Mouse (Mus musculus) forebrain, embryonic 11.5 days (tissue): Measurements from ENCODE around the gene Grin1. TPM values are rescaled to one million over a fixed set of nuclear protein-coding genes. Genes with fewer than 3 reads are reported as not detected.

Experiments used
- ATAC-seq: fragments of 200-750 bp; cut with Nextera tagmentation; replicated peaks from 2 replicates; pipeline ENCODE4 v1.8.0; 2017; ENCODE audit warnings: moderate TSS enrichment; ENCODE audit not compliant: low FRiP score
- DNase-seq: peaks from one replicate; pipeline ENCODE4 v3.0.0-alpha.2; 2017; ENCODE audit warnings: low spot score
- H3K27ac ChIP-seq: fragments of 300-500 bp; sonication (generic); 2 replicates; pipeline ENCODE4 v1.5.1; 2014; ENCODE audit warnings: low read depth, low read length
- H3K27me3 ChIP-seq: fragments of 300-500 bp; sonication (generic); 2 replicates; pipeline ENCODE4 v1.6.1; 2014; ENCODE audit warnings: mild to moderate bottlenecking, low read length, mixed read lengths; ENCODE audit not compliant: control insufficient read depth, insufficient read depth
- H3K36me3 ChIP-seq: fragments of 300-500 bp; sonication (generic); 2 replicates; pipeline ENCODE4 v1.6.1; 2014; ENCODE audit warnings: mild to moderate bottlenecking, low read length, moderate library complexity, mixed read lengths; ENCODE audit not compliant: control insufficient read depth, insufficient read depth
- H3K4me1 ChIP-seq: fragments of 300-500 bp; sonication (generic); replicated peaks from 2 replicates; pipeline ENCODE4 v1.6.1; 2014; ENCODE audit warnings: low read length, mixed read lengths; ENCODE audit not compliant: control insufficient read depth, insufficient read depth
- H3K4me2 ChIP-seq: fragments of 300-500 bp; sonication (generic); 2 replicates; pipeline ENCODE4 v1.6.1; 2014; ENCODE audit warnings: low read depth, mild to moderate bottlenecking, low read length, moderate library complexity, mixed read lengths; ENCODE audit not compliant: severe bottlenecking
- H3K4me3 ChIP-seq: fragments of 300-500 bp; sonication (generic); 2 replicates; pipeline ENCODE4 v1.5.1; 2014; ENCODE audit warnings: low read depth, low read length
- H3K9ac ChIP-seq: fragments of 300-500 bp; sonication (generic); 2 replicates; pipeline ENCODE4 v1.6.1; 2014; ENCODE audit warnings: low read length
- H3K9me3 ChIP-seq: fragments of 300-500 bp; sonication (generic); 2 replicates; pipeline ENCODE4 v1.6.1; 2016; ENCODE audit warnings: low read length, mixed read lengths; ENCODE audit not compliant: control insufficient read depth
- WGBS: fragments of 180-500 bp; shearing (Covaris S2); extraction: QIAGEN DNeasy Blood & Tissue Kit; methylation state at CpG from one replicate; pipeline ENCODE4 v1.1.7; 2014; 5-methylcytosine and 5-hydroxymethylcytosine counted together
- polyA plus RNA-seq: library from polyadenylated mRNA; unstranded; fragments of >200 nt; fragmentation: Nextera tagmentation; extraction: Ambion mirVana; gene quantifications from 2 replicates; pipeline ENCODE4 v1.2.1, GENCODE M21; 2014

The Grin1 gene
- polyA plus RNA-seq, 1 experiment from 2014 or later = 2.1 TPM

DNA sequence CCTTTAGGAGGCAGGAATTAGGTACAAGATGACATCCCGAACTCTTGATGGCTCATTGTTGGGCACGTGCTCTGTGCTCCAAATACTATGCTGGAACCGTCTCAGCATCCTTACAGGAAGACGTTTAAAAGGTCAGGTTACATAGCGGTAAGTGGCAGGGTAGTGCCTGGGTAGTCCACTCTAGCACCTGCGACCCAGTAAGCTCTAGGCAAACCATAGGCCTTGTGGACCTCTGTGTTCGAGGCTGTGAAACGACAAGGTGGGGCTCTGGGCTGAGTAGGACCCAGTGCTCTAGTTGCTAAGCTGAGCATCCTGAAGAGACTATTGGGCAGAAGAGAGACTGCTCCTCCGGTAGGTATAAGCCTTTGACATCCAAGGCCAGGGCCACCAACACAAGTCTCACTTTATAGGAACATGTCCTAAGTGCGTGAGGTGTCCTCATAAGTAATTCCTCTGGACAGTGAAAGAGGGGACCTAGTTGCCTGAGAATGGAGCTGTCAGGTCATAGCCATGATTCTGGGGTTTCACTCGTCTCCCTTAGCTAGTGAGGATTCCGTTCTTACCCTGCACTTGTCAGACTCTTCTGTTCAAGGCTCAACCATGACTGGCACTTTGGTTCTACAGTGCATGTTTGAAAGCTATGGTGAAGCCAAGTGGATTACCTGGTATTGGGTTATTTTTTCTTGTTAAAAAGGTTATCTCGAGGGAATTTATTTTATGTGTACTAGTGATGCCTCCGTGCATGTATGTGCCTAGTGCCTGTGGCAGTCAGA, 13.2 kb downstream of the Grin1 start:
- peak overlapping the region; percentile 58 for H3K9ac ChIP-seq
- peak overlapping the region; percentile 90 for H3K4me2 ChIP-seq
- no peak for DNase-seq
- H3K4me3 ChIP-seq = peak overlapping the region; percentile 34
- no peak for ATAC-seq
- 48% methylated on average over 14 of the region's 14 CpGs for WGBS
- no peaks in the 10 kb centered on the region for H3K9me3 ChIP-seq
- H3K27ac ChIP-seq = no peak overlapping the region
- H3K4me1 ChIP-seq = peaks cover 2% of the 10 kb centered on the region; the same call in 1 of the 2 replicates
- no peaks in the 10 kb centered on the region for H3K36me3 ChIP-seq
- H3K27me3 ChIP-seq = peaks cover 18% of the 10 kb centered on the region

DNA sequence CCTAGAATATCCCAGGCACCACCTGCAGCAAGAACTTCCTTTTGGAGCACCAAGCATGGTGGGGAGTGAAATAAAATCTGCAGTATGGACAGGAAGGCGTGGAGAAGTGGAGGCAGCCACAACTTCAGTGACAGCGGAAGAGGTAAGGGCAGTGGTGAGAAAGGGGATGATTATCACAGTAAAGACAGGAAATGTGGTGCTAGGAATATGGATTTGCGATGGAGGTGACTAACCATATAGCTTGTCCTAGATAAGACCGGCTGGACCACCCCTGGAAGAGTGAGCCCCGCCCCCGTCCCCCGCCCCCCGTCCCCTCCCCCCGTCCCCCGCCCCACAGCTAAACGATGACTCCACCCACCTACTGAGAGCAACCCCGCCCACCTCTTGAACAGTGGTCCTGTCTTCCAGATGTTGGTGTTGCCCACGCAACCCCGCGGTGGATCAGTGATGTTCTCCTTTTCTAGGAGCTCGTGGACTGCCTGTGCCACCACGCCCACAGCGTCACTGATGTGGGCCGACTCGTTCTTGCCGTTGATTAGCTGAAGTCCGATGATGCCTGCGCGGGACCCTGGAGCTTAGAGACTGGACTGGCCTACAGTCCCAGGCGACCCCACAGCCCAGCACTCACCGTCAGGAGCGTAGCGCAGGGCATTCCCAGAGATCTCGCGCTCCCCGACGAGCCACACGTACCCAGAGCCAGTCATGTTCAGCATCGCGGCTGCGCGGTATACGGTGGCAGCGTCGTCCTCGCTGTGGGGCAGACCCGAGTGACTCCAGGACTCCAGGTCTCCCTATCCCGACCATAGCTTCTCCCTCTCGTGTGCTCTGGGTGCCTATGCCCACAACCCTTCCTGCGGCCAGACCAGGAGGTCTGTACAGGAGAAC, 14.1 kb downstream of the Grin1 start:
- Histone ChIP-seq H3K27me3 (peaks cover 12% of the 10 kb centered on the region), H3K9ac (peak overlapping the region; percentile 58), H3K27ac (no peak overlapping the region), H3K36me3 (no peaks in the 10 kb centered on the region), H3K4me2 (peak overlapping the region; percentile 90), H3K4me1 (peaks cover 2% of the 10 kb centered on the region; the same call in 1 of the 2 replicates), H3K4me3 (peak overlapping the region; percentile 34), H3K9me3 (no peaks in the 10 kb centered on the region)
- ATAC-seq = peak; percentile 80
- WGBS = 3% methylated on average over 45 of the region's 45 CpGs
- peak; percentile 78 for DNase-seq

DNA sequence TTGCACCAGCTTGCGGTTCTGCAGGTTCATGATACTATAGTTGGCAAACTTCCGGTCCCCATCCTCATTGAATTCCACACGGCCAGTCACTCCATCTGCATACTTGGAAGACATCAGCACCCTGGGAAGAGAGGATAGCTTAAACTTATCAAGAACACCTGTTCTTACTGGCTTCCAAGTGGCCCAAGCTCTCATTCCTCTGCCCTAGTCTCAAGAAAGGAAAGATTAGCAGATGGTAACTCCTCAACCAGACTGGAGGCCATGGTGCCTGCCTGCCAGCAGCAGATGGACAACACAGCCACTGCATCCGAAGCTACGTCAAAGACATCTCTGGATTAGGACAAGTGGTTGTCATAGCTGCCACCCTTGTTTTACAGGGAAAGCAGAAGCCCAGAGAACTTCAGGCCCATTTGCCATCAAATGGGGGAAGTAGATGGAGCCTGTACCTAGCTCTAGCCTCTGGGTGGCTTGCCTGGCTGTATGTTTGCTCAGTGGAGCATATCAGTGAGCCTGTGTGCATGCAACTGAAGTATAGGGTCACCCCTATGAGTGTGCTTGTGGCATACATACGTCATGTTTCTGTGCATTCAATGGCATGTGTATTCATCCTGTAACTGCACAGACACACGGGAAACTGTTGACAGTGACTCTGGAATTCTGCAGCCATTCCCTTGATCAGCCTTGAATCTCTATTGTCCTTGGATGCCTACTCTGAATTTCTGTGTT, 14.9 kb downstream of the Grin1 start:
- no peak for DNase-seq
- no peaks in the 10 kb centered on the region for H3K36me3 ChIP-seq
- H3K9me3 ChIP-seq = no peaks in the 10 kb centered on the region
- ATAC-seq = no peak
- H3K27ac ChIP-seq = no peak overlapping the region
- no peak overlapping the region for H3K4me3 ChIP-seq
- H3K27me3 ChIP-seq = peaks cover 8% of the 10 kb centered on the region
- H3K4me2 ChIP-seq = peak overlapping the region; percentile 90
- H3K4me1 ChIP-seq = peaks cover 2% of the 10 kb centered on the region; the same call in 1 of the 2 replicates
- WGBS = 74% methylated on average over 7 of the region's 7 CpGs
- no peak overlapping the region for H3K9ac ChIP-seq

DNA sequence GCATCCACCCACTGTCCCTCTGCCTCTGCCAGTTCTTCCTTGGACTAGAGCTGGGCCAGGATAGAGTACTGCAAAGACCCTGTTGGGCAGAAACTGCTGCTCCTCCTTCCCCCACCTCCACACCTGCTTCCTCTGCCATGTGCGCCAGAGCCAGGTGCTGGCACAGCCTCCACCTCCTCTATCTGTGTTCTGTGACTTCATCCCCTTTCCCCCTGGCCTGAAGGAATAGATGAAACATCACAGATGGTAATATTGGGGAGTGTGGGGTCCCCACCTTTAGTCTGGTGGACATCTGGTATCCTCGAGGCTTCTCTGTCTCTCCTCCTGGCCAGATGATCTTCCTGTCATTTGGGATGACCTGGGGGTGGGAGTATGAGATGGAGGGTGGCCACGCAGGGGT, 15.5 kb downstream of the Grin1 start:
- ATAC-seq (no peak), DNase-seq (no peak)
- Histone ChIP-seq H3K9me3 (no peaks in the 10 kb centered on the region), H3K36me3 (no peaks in the 10 kb centered on the region), H3K27me3 (peaks cover 7% of the 10 kb centered on the region), H3K4me3 (no peak overlapping the region), H3K9ac (no peak overlapping the region), H3K27ac (no peak overlapping the region), H3K4me1 (peaks cover 2% of the 10 kb centered on the region; the same call in 1 of the 2 replicates), H3K4me2 (no peak overlapping the region)
- WGBS = 79% methylated on average over 3 of the region's 3 CpGs

DNA sequence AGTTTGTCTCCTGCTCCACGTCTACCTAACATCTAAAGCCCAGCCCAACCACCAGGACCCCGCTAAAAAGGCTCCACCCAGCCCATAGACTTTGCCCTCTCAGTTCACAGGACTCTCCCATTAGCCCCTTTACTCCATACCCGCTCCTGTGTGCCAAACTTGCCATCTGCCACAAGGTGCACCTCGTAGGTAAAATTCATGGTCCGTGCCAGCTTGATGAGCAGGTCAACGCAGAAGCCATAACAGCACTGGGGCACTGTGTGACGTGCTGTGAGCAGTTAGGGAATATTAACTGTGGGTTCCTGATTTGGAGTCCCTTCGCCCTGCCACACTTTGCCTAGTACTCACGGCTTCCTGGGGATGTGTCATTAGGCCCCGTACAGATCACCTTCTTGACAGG, 20.9 kb downstream of the Grin1 start:
- Histone ChIP-seq H3K36me3 (no peaks in the 10 kb centered on the region), H3K4me1 (no peaks in the 10 kb centered on the region), H3K9me3 (no peaks in the 10 kb centered on the region), H3K4me2 (no peak overlapping the region), H3K4me3 (no peak overlapping the region), H3K27ac (no peak overlapping the region), H3K27me3 (peaks cover under 1% of the 10 kb centered on the region), H3K9ac (no peak overlapping the region)
- WGBS = 86% methylated on average over 10 of the region's 10 CpGs
- no peak for ATAC-seq
- DNase-seq = no peak

DNA sequence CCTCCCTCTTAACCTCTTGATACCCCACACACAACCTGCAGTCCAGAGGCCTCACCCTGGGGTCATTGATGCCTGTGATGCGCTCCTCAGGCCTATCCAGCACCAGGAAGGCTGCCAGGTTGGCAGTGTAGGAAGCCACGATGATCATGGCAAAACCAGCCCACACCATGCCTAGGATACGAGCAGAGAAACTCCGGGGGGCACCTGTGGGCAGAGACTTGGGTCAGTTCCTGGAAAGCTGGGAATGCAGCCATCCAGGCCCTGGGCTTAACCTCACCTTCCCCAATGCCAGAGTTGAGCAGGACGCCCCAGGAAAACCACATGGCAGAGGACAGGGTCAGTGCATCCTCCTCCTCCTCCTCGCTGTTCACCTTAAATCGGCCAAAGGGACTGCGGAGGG, 21.9 kb downstream of the Grin1 start:
- Histone ChIP-seq H3K4me2 (no peak overlapping the region), H3K4me3 (no peak overlapping the region), H3K9me3 (no peaks in the 10 kb centered on the region), H3K9ac (no peak overlapping the region), H3K4me1 (peaks cover under 1% of the 10 kb centered on the region; the same call in 1 of the 2 replicates), H3K36me3 (no peaks in the 10 kb centered on the region), H3K27me3 (peaks cover 10% of the 10 kb centered on the region), H3K27ac (no peak overlapping the region)
- DNase-seq = no peak
- WGBS = 75% methylated on average over 8 of the region's 8 CpGs
- no peak for ATAC-seq

DNA sequence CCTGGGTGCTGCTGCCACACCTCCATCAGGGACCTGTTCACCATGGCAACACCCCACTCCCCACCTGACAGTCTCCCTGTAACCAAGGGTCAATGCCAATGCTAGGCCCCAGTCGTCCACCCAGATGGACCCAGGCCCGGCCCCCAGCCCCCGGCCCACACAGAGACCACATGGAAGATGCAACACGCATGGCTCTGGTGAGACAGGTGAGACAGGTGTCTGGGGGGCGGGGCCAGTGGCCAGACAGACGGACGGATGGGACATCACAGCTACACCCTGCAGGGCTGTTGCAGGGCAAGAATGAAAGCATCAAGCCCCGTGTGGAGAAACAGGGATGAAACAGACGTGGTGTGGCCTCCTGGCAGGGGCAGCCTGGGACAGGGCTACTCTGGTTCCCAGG, 25.3 kb downstream of the Grin1 start:
- Histone ChIP-seq H3K4me2 (no peak overlapping the region), H3K9me3 (no peaks in the 10 kb centered on the region), H3K36me3 (no peaks in the 10 kb centered on the region), H3K9ac (no peak overlapping the region), H3K4me1 (peaks cover 3% of the 10 kb centered on the region; the same call in 1 of the 2 replicates), H3K4me3 (no peak overlapping the region), H3K27ac (no peak overlapping the region), H3K27me3 (peaks cover 44% of the 10 kb centered on the region)
- WGBS = 72% methylated on average over 9 of the region's 9 CpGs
- ATAC-seq (no peak), DNase-seq (no peak)

DNA sequence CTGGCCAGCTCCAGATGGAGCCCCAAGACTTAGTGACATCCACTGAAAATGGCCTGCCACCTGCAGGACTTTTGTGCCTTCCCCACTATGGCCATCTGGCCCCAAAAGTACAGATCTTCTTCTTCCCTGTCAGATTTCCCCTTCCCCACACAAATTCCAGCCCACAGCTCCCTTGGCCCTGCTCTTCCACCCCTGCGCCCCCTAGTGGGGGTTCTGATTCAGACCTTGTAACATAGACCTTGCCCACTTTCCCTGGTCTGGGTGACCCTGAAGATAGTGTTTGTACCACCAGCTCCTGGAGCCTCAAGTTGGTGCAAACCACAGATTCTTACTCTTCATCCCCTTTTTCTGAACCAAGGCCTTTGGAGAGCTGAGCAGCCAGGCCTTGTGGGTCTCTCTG, 26.1 kb downstream of the Grin1 start:
- Histone ChIP-seq H3K4me3 (no peak overlapping the region), H3K4me1 (peaks cover 3% of the 10 kb centered on the region; the same call in 1 of the 2 replicates), H3K9me3 (no peaks in the 10 kb centered on the region), H3K27ac (no peak overlapping the region), H3K36me3 (no peaks in the 10 kb centered on the region), H3K27me3 (peaks cover 52% of the 10 kb centered on the region), H3K4me2 (no peak overlapping the region), H3K9ac (no peak overlapping the region)
- 0% methylated on average over 1 of the region's 1 CpGs for WGBS
- ATAC-seq (no peak), DNase-seq (peak; percentile 90)
